Mouse (Mus musculus) cerebellum, postnatal 14 days (tissue): ENCODE measurements at regions not wholly inside any gene's neighbourhood (a gene's known extent, or its start where the extent isn't known, plus 50 kb on each side); places are given as distances from the start of the nearest gene placed in this dataset.

Experiments used
- DNase-seq, 2 experiments: peaks; one replicate each; pipeline ENCODE4 v3.0.0; 2021; ENCODE audit warnings: mixed read lengths in 2 of 2

DNA sequence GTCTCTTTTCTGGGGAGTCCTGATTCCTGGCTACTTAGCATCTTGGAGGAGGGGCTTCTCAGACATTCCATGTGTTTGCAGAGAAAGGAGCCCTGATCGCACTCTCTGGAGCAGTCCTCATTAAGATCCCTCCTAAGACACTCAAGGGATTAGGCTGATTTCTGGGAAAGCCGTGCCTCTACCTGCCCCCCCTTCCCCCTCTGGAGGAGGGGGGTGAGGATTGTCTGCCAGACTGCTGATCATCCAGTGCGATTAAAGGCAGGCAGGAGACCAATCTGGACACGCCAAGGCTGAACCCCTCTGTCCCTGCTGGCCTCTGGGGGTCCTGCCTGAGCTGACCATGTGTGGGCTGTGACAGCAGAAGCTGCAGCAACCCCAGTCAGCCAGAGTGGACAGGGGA, 65.4 kb downstream of the Vegfa start:
- DNase-seq, result no peak

DNA sequence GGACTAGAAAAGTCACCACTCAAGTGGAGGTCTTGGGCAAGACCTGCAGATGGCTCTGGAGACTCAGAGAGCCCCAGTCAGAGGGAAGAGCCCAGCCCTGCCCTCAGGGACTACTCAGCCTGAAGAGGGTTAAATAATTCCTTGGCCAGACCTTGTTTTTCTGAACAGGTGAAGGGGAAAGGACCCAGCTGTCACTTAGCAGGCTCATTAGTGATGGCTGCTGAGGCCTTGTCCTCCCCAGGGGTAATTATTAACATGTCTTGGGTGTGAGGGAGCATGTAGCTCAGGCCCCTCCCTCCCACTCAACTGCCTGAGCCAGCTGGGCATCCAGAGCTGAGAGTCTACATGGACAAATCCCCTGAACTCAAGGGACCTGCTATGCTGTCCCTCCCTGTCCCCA, 68.1 kb downstream of the Vegfa start:
- DNase-seq, result no peak

DNA sequence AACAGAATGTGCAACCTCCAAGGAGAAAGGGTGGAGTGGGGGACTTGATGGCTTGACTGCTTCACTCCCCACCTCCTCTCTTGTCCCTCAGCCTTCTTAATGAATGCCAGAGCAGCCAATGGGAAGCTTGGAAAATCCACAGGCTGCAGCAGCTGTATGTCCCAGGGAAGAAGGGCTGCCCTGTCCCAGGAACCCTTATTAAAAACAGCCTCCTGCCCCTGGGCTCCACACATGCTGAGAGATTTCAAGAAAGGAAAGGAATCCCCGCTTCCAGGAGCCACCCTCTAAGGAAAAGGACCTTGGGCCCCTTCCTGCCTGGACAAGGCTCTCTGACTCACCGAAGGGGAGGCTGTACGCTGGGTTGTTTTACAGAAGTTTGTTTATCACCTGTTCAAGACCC, 68.8 kb downstream of the Vegfa start:
- no peak for DNase-seq

DNA sequence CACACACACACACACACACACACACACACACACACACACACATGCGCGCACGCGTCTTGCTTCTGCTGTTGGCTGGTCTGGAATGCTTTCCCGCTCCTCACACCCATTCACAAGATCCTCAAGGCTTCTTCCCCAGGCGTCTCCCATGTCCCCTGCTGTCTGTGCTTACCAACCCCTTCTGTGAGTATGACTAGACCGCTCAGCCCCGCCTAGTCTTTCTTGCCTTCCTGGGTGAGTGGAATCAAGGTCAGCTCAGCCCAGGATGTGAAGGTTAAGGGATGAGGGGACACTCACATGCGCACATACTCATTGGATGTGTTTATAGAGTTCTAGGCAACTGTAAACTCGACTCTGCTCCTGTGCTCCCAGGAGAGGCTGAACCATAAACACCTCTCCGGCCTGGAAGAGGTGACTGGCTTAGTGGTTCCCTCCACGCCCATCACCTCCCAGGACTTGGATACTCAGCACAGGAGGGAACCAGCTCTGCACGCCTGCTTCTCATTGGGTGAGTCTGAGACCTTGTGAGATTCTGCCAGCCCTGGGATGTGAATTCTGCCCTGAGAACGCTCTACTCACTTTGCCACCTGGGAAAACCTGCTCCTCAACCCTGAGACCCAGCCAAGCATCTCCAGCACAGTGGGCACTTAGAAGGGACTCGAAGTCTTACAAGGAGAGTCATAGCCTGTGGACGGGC, 70.4 kb downstream of the Vegfa start:
- DNase-seq, result no peak

DNA sequence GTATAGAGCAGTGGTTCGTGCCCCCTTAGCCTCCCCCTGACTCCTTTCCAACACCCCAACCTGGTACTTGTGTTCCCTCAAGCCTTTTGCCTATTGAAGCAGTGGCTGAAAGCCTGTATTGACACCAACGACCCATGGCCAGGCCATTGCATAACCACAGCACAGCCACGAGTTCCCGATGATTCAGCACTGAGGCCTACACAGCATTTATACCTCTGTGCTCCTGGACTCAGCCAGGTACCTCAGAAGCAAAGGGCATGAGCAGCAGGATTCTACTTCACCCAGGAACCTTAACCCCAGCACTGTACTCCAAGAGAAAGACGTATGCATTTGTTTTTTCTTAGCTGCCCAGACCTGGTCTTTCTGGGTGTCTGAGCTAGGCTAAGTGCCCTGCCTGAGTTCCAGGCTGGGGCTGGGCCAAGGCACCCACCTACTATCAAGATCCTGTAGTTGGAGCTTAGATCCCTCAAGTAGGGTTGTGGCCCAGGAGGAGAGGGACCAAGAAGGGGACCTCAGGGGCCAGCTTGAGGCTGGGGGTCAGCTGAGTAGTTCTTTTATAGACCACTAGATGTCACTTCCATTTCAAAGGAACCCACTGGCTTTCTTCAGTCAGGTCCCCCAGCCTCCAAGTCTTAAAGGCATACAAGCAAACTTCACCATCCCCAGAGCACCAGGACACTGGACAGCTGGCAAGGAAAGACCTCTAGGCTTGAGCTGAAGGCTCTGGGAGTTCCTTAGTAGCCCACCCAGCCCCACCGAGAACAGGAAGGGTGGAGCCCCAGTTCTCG, 73.9 kb downstream of the Vegfa start:
- DNase-seq, result no peak

DNA sequence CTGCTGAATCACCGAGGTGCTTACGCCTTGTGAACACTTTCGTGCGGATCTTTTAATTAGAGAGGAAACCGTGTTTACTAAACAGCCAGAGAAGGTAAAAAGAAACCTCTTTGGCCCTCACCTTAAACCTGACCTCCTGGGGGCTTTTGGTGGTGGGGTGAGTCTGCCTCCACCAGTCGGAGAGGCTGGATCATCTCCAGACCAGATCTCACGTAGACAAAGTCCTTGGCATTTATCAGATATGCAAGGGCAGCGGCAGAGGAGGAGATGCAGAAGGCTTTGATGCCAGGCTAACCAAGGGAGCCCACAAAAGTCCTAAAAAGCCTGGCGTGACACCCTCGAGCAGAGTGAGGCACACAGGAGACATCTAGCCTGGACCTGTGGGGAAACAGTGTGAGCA, 76.7 kb downstream of the Vegfa start:
- DNase-seq, result no peak

DNA sequence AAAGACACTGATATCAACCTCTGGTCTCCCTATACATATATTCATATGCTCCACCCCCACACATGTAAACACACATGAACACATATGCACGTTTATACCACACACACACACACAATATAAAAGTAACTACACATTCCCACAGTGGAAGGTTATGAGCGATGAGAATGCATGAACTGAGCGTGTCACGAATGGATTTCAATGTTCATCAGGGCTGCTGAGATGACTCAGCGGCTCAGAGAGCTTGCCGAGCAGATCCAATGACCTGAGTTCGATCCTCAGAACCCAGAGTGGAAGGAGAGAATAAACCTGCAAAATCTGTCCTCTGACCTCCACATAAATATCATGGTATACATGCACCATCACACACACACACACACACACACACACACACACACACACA, 77.3 kb downstream of the Vegfa start:
- no peak for DNase-seq

DNA sequence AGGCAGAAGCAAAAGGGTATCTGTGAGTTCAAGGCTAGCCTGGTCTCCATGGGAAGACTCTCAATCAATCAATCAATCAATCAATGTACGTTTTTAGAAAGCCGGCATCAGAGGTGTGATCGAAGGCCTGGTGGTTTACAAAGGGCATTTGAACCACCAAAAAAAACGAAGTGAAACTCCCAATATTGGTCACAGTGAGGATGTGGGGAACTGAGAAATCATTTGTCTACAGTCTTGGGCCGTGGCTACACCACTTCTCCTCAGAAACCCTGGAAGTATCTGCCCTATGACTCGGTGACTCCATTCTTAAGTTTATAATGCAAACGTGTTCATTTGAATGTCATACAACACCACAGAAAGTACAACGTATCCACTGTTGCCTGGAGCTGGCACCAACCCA, 78.6 kb downstream of the Vegfa start:
- DNase-seq, result no peak

DNA sequence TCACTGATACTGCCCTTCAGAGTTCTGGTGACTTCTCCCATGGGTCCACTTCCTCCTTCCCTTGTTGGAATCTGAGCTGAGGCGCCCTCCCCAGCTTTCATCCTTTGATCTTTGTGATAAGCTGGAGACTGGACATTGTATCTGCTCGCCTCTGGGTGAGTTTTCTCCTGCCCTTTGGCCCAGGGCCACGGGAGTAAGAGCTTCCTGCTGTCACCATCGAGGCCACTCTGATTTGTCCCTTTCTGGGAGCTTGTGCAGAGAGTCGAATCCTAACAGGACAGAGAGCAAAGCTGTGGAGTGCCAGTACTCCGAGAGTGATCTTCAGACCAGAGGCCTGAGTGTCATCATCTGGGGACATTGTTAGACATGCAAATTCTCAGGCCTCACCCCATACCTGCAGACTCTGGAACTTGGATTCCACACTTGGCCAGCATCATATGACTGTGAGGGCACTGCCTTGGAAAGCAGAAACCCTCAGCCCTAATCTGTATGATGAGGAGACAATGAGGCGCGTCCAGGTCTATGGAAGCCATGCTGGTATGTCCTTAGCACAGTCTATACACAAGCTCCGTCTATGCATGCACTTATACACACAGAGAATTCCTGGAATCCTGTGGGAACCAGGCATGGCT, 81.5 kb downstream of the Vegfa start:
- no peak for DNase-seq

DNA sequence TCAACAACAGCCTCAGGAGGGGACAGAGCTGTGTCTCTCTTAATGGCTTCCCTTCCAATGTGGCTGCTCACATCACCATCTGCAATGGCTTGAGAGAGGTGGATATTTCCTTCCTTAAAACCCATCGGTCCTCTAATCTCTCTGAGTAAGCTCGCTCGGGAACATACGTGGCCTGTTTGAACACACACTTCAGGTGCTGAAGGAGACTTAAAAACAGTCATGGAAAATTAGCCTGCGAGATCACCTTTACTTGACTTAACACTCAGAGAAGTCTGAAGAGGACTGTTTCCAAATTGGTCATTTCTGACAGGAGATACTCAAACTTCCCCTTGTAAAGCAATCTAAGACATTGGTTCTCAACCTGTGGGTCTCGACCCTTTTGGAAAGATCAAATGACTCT, 83.0 kb downstream of the Vegfa start:
- DNase-seq, result no peak

DNA sequence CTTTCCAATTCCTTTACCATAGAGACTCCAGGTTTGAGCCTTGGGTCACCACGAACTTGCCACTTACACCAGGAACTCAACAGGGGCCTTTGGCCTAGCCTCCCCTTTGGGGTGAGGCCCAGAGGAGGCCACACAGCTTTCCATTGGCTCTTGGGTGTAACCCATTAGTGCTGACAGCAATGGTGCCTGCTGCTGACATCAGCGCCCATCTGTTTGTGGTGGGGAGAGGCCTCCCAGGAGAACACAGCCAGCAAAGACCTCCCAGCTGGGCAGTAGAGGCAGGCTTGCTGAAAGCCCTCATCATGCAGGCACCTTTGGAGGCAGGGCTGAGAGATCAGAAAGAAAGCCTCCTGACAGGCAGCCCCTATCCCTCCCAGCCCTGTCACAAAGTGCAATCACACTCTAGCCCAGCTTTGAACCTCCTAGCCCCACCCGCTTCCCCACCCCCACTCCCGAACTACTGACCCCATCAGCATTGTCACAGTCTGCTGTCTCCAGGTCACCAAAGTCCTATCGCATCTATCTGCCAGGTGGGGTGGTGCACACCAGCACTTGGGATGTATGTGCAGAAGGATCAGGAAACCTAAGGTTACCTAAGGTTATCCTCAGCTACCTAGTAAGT, 83.7 kb downstream of the Vegfa start:
- DNase-seq, result no peak

DNA sequence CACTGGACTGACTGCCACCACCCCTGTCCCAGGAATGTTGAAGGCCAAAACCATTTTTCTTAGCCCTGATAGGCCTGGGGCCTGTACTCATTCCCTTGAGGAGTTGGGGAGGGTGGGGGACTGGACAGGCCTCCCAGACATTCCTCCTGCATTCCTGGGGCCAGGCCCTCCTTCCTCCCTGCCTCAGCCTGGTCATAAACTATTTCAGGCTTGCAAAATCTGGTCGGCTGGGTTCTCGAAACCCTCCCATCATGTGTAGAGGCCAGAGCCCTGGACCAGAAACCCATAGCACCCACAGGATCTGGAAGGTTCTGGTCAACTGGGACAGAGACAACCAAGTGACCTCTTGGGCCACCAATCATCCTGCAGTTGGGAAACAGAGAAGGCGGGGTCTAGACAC, 87.2 kb downstream of the Vegfa start:
- no peak for DNase-seq

DNA sequence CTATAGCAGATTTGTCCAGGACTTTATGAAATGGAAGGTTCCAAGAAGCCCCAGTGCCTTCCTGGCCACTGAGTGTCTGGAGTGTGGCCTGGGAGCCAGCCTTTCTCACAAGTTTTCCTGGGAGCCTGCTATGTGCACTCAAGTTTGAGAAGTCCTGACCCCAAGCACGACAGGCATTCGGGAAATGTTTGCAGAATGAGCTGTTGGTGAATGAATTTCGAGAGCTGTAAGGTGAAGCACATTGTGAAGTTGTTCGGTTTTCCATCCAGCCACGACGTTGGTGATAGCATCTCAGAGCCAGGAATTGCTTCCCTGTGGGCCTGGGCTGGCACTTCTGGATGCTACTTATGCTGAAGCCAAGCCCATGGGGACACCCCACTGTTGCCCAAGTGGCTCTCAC, 88.9 kb downstream of the Vegfa start:
- no peak for DNase-seq

DNA sequence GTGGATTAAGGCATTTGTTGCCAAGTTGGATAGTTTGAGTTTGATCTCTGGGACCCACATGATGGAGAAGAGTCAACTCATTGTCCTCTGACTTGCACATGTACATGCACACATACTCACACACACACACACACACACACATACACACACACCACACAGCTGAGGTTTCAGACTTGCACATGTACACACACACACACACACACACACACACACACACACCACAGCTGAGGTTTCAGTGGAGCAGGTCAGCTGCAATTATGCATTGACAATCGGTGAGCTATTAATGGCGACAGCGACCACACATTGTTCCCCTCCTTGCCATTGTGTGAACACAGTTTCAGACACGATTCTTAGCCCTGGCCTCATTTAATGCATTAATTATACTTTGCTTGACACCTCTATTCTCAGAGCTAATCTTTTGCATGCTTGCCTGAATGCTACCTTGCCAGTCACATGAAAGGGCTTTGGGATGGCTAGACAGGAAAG, 90.2 kb downstream of the Vegfa start:
- DNase-seq, result no peak

DNA sequence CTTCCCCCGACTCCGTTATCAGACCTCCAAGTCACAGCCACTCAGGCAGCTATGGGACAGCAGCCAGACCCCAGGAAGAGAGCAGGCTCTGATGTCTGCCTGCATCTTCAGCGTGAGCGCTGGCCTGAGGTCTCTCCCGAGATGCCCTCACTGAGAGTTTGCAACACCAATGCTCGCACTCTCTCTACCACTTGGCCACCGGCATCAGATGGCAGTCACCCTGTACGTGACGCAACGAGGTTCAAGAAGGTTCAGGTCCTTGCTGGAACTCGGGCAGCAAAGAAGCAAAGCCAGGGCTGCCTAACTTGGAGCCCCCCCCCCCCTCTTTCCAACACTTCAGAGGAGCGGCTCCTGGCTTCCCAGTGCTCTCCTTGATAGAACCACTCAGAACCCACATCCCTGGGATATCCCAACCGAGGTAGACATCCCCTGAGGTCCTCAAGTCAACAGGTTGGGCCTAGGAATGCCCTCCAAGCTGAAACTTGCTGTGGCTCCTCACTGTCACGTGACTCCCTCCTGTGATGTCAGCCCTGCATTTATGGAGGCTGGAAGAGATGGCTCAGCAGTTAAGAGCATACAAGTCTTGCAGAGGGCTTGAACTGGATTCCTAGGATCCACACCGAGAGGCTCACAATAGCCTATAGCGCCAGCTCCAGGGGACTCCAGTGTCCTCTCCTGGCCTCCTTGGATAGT, 91.9 kb downstream of the Vegfa start:
- no peak for DNase-seq

DNA sequence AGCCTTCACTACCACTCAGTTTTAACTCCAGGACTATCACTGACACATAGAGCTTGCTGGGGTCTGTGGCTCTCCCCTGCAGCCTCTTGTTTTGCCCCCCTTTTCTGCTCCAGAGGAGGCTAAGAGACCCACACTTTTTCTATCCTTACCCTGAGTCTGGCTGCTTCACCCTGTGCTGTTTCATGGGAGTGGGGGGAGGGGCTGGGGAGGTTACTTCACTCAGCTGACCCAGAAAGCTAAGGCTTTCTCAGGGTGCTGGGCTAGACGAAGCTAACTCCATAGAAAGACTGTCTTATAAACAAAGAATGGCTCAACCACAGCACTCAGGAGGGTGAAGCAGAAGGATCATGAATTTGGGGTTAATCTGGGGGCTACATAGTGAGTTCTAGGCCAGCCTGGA, 93.9 kb downstream of the Vegfa start:
- no peak for DNase-seq

DNA sequence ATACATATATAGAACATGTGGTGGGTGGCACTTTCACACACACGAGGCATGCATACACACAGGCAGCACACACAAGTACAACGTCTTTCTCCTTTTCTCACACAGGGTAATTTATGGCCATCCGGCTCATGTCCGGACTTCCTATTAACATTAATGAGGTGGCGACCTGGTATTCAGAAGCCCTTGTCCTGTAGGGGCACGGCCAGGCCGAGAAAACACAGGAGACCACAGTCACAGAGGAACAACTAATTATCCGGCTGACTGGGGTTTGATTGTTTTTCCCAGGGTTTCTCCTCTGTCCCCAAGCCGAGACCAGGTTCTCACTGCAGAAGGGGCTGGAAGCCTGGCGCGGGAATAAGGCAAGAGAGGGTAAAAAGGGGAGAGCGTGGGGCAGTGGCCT, 95.6 kb downstream of the Vegfa start:
- no peak for DNase-seq

DNA sequence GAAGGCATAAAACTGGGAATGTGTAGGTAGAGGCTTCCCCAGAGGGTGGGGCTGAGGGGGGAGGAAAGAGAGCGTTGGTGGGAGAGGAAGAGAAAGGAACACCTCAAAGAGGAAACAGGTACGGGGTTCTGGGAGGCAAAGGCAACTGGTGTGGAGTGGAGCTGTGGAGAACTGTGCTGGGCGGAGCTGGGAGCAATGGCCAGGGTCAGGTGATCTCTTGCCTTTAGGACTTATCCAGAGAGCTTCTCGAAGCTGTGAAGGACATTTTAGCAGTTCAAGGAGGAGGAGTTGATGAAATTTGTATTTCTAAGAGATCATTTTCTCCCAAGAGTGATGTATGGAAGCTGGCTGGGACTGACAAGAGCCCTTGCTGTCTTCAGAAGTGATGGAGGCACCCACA, 96.9 kb downstream of the Vegfa start:
- DNase-seq, result no peak

DNA sequence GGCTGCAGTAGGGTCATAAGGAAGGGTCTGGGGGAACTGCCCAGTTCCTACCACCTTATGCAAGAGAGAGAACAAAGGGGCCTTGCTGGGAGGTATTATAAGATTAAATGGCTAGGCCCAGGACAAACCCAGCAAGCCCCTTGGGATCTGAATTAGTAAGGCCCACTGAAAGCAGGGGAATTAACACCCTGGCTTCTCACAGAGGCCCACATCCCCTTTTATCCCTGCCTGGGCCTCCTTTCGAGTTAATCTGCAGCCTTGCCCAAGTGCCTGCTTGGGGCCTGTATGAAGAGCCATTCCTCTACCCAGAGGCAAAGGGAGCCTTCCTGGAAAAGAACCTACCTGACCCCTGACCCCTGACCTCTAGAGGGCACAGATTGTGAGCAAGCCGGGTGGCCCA, 98.2 kb downstream of the Vegfa start:
- no peak for DNase-seq

DNA sequence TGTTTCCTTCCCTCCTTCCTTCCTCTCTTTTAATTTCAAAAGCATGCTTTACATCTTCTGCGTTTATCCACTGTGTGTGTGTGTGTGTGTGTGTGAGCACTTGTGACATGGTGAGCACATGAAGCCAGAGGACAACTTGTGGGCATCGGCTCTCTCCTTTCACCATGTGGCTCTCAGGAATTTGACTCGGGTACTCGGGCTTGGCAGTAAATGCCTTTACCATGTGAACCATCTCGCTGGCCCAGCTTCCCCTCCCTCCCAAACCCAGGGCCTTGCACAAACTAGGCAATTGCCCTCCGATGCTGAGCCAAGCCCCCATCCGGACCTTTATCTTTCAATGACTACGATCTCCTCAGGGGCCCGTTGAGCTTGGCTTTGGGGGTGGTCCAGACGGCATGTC, 99.1 kb downstream of the Vegfa start:
- DNase-seq, result no peak

DNA sequence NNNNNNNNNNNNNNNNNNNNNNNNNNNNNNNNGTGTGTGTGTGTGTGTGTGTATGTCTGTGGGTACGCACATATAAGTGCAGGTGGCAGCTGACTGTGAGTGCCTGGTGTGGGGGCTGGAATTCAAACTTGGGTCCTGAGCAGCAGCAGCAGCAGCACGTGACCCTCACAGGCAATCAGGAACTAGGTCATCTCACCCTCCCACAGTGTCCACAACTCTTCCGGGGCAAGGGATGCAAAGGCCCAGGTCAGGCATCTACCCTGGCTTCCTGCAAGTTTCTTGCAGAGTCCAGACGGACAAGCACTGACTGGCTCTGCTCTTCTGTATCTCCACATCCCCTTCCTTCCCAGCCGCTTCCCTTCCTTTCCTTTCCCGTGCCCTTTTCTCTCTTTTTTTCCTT, 99.6 kb downstream of the Vegfa start:
- no peak for DNase-seq

DNA sequence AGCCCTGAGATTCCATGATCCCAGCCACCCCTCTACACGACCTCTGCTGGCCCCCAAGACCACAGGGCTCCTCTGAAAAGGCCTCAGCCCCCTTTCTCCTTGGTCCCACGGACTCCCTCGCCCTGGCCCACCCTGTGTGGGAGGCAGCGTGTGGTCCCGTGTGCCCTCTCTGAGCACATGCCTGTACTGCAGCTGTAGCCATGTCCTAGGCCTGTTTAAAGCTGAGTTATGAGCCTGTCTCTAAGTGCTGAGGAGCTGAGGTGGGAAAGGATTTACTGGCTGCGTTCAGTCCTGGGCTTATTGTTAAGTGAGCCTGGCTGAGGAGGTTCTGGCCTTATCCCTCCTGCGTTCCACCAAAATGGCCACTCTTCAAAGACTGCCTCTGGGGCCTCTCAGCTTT, 102.6 kb downstream of the Vegfa start:
- no peak for DNase-seq

DNA sequence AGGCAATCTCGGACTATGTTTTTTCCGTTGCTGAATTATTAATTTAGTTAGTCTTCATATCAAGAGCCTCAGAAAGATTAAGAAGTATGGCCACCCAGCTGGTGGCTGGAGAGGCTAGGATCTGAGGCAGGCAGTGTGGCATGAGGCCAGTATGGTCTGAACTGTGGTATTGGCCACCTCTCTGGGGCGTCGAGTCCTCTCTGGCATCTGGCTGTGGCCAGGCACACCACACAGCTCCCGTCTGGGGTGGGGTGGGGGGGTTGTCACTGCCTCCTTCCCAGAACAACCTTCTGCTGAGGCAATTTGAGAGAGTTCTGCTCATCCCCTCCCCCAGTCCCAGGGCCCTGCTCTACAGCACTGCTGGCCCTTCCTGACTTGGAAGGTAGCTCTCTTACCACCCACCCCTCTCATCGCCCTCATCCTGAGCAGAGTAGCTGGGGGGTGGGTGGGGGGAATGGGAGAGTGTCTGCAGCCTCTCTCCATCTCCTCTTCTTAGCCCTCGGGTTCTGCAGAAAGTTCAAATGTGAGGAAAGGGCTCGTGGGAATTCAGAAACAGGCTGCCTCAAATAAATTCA, 103.2 kb downstream of the Vegfa start:
- DNase-seq, result no peak
